Mouse (Mus musculus) neural tube, embryonic 15.5 days (tissue): Measurements from ENCODE around the gene Nf1. TPM values are rescaled to one million over a fixed set of nuclear protein-coding genes. Genes with fewer than 3 reads are reported as not detected.

Source experiments
- ATAC-seq: fragments of 200-750 bp; cut with Nextera tagmentation; 2 replicates; pipeline ENCODE4 v1.8.0; 2017; ENCODE audit warnings: mild to moderate bottlenecking, moderate TSS enrichment, moderate library complexity; ENCODE audit not compliant: low FRiP score
- H3K27ac ChIP-seq: fragments of 300-500 bp; sonication (generic); replicated peaks from 2 replicates; pipeline ENCODE4 v1.5.1; 2015; ENCODE audit warnings: mild to moderate bottlenecking, inconsistent platforms
- H3K27me3 ChIP-seq: fragments of 300-500 bp; sonication (generic); replicated peaks from 2 replicates; pipeline ENCODE4 v1.6.1; 2015; ENCODE audit warnings: inconsistent platforms
- H3K36me3 ChIP-seq: fragments of 300-500 bp; sonication (generic); 2 replicates; pipeline ENCODE4 v1.6.1; 2015; ENCODE audit warnings: inconsistent platforms
- H3K4me1 ChIP-seq: fragments of 300-500 bp; sonication (generic); 2 replicates; pipeline ENCODE4 v1.6.1; 2015; ENCODE audit warnings: inconsistent platforms
- H3K4me2 ChIP-seq: fragments of 300-500 bp; sonication (generic); 2 replicates; pipeline ENCODE4 v1.6.1; 2015; ENCODE audit warnings: inconsistent platforms, mild to moderate bottlenecking, moderate library complexity
- H3K4me3 ChIP-seq: fragments of 300-500 bp; sonication (generic); replicated peaks from 2 replicates; pipeline ENCODE4 v1.5.1; 2015; ENCODE audit warnings: mild to moderate bottlenecking, inconsistent platforms
- H3K9ac ChIP-seq: fragments of 300-500 bp; sonication (generic); replicated peaks from 2 replicates; pipeline ENCODE4 v1.6.1; 2015; ENCODE audit warnings: mild to moderate bottlenecking, inconsistent platforms
- H3K9me3 ChIP-seq: fragments of 300-500 bp; sonication (generic); replicated peaks from 2 replicates; pipeline ENCODE4 v1.6.1; 2016; ENCODE audit warnings: inconsistent platforms
- WGBS: fragments of 180-500 bp; shearing (Covaris S2); methylation state at CpG from one replicate; pipeline ENCODE4 v1.1.7; 2015; ENCODE audit warnings: mixed read lengths; 5-methylcytosine and 5-hydroxymethylcytosine counted together
- polyA plus RNA-seq: library from polyadenylated mRNA; unstranded; fragments of >200 nt; fragmentation: Nextera tagmentation; extraction: Ambion mirVana; gene quantifications from 2 replicates; pipeline ENCODE4 v1.2.1, GENCODE M21; 2015

Gene Nf1
- polyA plus RNA-seq, 1 experiment from 2014 or later: 5.4 TPM

DNA sequence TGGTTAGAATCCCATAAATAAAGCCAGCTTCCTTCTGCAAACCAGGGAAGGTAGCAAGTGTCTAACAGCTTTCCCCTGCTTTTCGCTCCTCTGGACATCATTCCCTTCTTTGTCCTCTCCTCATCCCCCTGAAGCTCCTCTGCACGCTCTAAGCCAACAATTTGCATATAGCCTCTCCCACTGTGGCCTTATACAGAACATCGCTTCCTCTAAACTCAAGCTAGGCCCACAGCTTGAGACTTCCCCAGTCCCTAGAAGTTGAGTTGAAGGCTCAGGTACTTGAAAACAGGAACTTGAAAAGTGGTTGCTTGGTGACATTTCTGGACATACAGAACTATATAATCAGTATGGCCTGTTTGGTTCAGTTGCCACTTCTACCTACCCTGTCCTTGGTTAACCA, 234.3 kb downstream of the Nf1 start:
- Histone ChIP-seq H3K4me2 (no peak overlapping the region), H3K27ac (no peak overlapping the region), H3K9me3 (no peaks in the 10 kb centered on the region), H3K9ac (no peak overlapping the region), H3K27me3 (no peaks in the 10 kb centered on the region), H3K36me3 (peaks cover 47% of the 10 kb centered on the region), H3K4me1 (no peaks in the 10 kb centered on the region), H3K4me3 (no peak overlapping the region)
- ATAC-seq: no peak
- WGBS: 82% methylated on average over 3 of the region's 3 CpGs

- H3K4me1 ChIP-seq: no peaks in the 10 kb centered on the region
- H3K9ac ChIP-seq: no peak overlapping the region
- peaks cover 38% of the 10 kb centered on the region for H3K36me3 ChIP-seq
- no peaks in the 10 kb centered on the region for H3K9me3 ChIP-seq
- H3K4me2 ChIP-seq: no peak overlapping the region
- H3K27me3 ChIP-seq: no peaks in the 10 kb centered on the region
- no peak overlapping the region for H3K4me3 ChIP-seq
- WGBS: 88% methylated on average over 14 of the region's 14 CpGs
- no peak overlapping the region for H3K27ac ChIP-seq
- ATAC-seq: no peak
Observed at GRCm38 (mm10) chr11:79575383-79576073, 236.0 kb downstream of the Nf1 start.

DNA sequence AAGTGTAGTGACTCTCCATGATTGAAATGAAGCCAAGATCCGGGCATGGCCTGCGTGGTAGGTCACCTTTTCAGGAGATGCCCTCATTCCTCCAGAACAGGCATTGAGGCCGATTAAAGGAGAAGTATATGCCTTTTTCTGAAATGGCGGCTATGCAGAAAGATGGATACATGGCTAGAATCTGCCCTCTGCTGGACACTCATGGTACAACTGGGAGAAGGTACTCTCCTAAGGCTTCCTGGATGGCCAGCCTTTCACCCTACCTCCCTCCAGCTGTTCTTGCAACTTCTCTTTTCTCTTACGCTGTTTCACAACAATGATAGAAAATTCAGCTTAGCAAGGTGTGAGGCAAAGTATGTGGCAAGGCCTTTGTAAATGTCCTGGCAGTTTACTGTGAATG, 238.2 kb downstream of the Nf1 start:
- H3K4me3 ChIP-seq: no peak overlapping the region
- H3K9ac ChIP-seq: no peak overlapping the region
- no peaks in the 10 kb centered on the region for H3K9me3 ChIP-seq
- H3K27me3 ChIP-seq: no peaks in the 10 kb centered on the region
- H3K4me2 ChIP-seq: no peak overlapping the region
- 54% methylated on average over 5 of the region's 5 CpGs for WGBS
- H3K4me1 ChIP-seq: no peaks in the 10 kb centered on the region
- ATAC-seq: no peak
- H3K27ac ChIP-seq: no peak overlapping the region
- peaks cover 25% of the 10 kb centered on the region for H3K36me3 ChIP-seq

GRCm38 (mm10) chr11:79580660-79581059, 241.2 kb downstream of the Nf1 start:
- Histone ChIP-seq H3K9me3 (no peaks in the 10 kb centered on the region), H3K27ac (no peak overlapping the region), H3K4me1 (no peaks in the 10 kb centered on the region; the same call in 1 of the 2 replicates), H3K27me3 (no peaks in the 10 kb centered on the region), H3K36me3 (peaks cover 14% of the 10 kb centered on the region), H3K4me2 (no peak overlapping the region), H3K4me3 (no peak overlapping the region), H3K9ac (no peak overlapping the region)
- WGBS: 53% methylated on average over 4 of the region's 4 CpGs
- no peak for ATAC-seq

DNA sequence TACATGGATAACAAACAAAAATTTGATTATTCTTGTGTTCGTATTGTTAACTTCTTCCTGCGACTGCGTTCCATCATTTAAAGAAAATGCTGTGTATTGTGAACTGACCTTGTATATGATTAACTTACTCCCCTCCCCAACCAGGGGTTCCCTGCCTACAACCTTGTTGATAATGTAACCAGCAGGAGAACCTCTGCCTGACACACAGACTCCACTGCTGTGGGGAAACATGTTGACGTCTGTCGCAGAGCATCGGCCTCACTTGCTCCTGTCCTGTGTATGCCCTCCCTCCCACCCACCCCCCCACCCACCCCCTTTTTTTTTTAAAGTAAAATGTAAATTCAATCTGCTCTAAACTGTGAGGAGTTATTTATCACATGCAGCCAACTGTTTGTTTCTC, 241.8 kb downstream of the Nf1 start:
- no peak overlapping the region for H3K4me3 ChIP-seq
- no peaks in the 10 kb centered on the region for H3K27me3 ChIP-seq
- peaks cover 13% of the 10 kb centered on the region for H3K36me3 ChIP-seq
- no peak for ATAC-seq
- H3K4me1 ChIP-seq: no peaks in the 10 kb centered on the region; the same call in 1 of the 2 replicates
- H3K27ac ChIP-seq: no peak overlapping the region
- WGBS: 90% methylated on average over 6 of the region's 6 CpGs
- no peak overlapping the region for H3K4me2 ChIP-seq
- no peaks in the 10 kb centered on the region for H3K9me3 ChIP-seq
- H3K9ac ChIP-seq: no peak overlapping the region

DNA sequence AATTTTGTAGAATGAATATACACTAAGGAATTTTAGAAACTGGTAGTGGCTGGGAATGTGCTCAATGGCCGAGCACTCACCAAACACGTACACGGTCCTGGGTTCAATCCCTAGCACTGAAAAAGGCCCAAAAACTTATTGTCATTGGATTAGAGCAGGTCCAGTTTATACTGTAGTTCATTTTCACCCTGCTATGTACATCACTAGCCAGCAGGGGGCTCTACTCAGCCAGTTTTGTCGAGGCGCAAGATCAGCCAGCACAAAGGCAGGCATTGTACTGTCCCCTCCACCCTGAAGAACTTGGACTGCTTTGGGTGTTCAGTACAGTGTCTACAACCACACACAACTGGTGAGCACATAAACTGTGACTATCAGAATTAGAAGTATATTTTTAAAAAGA, 244.7 kb downstream of the Nf1 start:
- peak; percentile 64 for ATAC-seq
- Histone ChIP-seq H3K4me3 (no peak overlapping the region), H3K9ac (no peak overlapping the region), H3K36me3 (peaks cover 3% of the 10 kb centered on the region; the same call in 1 of the 2 replicates), H3K4me2 (no peak overlapping the region), H3K27me3 (no peaks in the 10 kb centered on the region), H3K9me3 (no peaks in the 10 kb centered on the region), H3K27ac (no peak overlapping the region), H3K4me1 (no peaks in the 10 kb centered on the region; the same call in 1 of the 2 replicates)
- 10% methylated on average over 5 of the region's 5 CpGs for WGBS

GRCm38 (mm10) chr11:79589317-79590075, 250.0 kb downstream of the Nf1 start:
- Histone ChIP-seq H3K4me1 (peaks cover 38% of the 10 kb centered on the region), H3K4me3 (no peak overlapping the region), H3K4me2 (no peak overlapping the region), H3K27ac (no peak overlapping the region), H3K27me3 (no peaks in the 10 kb centered on the region), H3K36me3 (no peaks in the 10 kb centered on the region), H3K9ac (no peak overlapping the region), H3K9me3 (no peaks in the 10 kb centered on the region)
- ATAC-seq: no peak
- 62% methylated on average over 14 of the region's 14 CpGs for WGBS

DNA sequence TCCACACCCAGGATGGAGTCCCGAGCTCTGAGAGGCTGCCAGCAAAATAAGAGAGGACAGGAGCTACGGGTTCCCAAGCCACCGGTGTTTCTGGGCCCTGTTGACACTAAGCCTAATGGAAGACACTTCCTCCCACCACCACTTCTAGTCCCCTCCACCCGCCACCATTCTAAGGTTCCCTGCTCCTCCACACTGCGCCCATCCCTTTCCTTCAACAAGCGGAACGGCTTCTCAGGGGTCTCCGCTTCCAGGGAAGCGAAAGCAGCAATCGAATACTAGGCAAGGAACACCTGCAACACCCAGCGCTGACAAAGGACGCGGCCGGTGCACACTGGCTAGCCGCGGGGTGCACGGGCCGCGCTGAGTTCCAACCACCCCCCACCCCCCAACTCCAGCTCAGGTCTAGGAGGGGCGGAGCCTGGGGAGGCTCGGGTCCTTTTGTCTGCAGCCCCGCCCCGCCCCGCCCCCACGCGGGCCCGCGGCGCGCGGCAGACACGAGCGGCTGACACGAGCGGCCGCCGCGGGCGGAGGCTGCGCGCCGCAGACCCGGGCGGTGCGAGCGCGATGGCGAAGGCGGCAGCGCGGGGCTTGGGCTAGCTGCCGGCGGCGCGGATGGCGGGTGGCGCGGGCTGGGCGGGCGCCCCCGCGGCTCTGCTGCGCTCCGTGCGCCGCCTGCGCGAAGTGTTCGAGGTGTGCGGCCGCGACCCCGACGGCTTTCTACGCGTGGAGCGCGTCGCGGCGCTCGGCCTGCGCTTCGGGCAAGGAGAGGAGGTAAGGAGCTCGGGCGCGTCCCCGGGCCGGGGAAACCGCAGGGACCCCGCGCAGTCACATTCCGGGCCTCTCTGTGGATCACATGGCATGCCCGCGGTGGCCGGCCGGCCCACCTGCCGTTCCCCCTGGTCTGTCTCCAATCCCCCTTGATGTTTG, 251.4 kb downstream of the Nf1 start, which contains the start of gene Rab11fip4:
Rab11fip4 (plus strand) TSS at position 549 of the 927 bp plus-strand sequence.
- Histone ChIP-seq H3K27ac (peak within 1 kb of the TSS; percentile 89), H3K9ac (peak within 1 kb of the TSS; percentile 88), H3K4me2 (peak within 1 kb of the TSS; percentile 70), H3K4me3 (peak within 1 kb of the TSS; percentile 68), H3K36me3 (no peaks in the 10 kb centered on the region), H3K4me1 (peaks cover 48% of the 10 kb centered on the region), H3K9me3 (no peaks in the 10 kb centered on the region), H3K27me3 (no peaks in the 10 kb centered on the region)
- 1% methylated on average over 57 of the region's 98 CpGs for WGBS
- peak; percentile 87 for ATAC-seq

DNA sequence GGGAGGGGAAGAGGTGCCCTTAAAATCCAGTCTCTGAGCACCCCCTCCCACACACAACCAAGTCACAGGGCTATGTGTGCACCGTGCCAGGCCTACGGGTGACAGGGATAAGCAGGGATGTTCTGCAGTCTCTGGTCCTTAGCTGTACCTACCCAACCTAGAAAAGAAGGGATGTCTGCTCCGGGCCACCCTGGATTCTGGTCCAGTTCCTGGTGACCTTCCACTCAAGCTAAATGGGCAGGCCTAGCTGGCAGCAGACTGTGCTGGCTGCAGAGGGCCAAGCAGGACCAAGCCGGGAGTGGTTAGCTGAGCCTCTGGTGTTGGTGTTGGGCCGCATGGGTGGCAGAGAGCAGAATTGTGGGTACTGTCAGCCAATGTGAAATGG, 252.1 kb downstream of the Nf1 start:
- 18% methylated on average over 5 of the region's 5 CpGs for WGBS
- Histone ChIP-seq H3K9me3 (no peaks in the 10 kb centered on the region), H3K27me3 (no peaks in the 10 kb centered on the region), H3K27ac (peak overlapping the region; percentile 89), H3K9ac (peak overlapping the region; percentile 88), H3K36me3 (no peaks in the 10 kb centered on the region), H3K4me3 (peak overlapping the region; percentile 68), H3K4me2 (peak overlapping the region; percentile 70), H3K4me1 (peaks cover 48% of the 10 kb centered on the region)
- ATAC-seq: peak; percentile 57

GRCm38 (mm10) chr11:79593495-79593894, 254.0 kb downstream of the Nf1 start:
- WGBS: 34% methylated on average over 11 of the region's 11 CpGs
- 0 out of 2 replicates have a peak overlapping the region, but pooled peaks have one; percentile 68 for H3K4me3 ChIP-seq

DNA sequence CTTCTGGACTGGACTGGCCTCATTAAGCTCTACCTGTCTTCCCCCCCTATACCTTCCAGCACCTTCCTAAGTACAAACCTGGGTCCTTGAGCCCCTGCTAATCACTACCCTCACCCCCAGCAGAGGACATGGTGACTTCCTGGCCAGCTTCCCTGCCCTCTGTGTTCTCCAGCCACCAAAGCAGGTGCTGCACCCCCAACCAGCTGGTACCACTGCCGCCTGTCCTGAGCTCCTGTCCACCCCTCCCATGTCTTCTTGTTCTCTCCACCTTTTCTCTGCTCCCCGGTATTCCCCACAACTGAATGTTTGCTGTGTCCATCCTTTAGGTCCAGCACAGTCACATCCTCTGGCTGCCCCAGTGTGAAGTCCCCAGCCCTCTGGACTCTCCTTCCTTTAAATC, 271.0 kb downstream of the Nf1 start:
- no peaks in the 10 kb centered on the region for H3K27me3 ChIP-seq
- no peaks in the 10 kb centered on the region for H3K36me3 ChIP-seq
- WGBS: 53% methylated on average over 2 of the region's 2 CpGs
- no peak overlapping the region for H3K4me3 ChIP-seq
- H3K4me2 ChIP-seq: no peak overlapping the region
- no peak for ATAC-seq
- H3K9ac ChIP-seq: no peak overlapping the region
- H3K9me3 ChIP-seq: no peaks in the 10 kb centered on the region
- peaks cover 47% of the 10 kb centered on the region for H3K4me1 ChIP-seq
- H3K27ac ChIP-seq: peak overlapping the region; percentile 39; the same call in 1 of the 2 replicates

More at GRCm38 (mm10) chr11:79593495-79593894, 254.0 kb downstream of the Nf1 start:
- Histone ChIP-seq H3K27me3 (no peaks in the 10 kb centered on the region), H3K9me3 (no peaks in the 10 kb centered on the region), H3K27ac (no peak overlapping the region), H3K4me2 (peak overlapping the region; percentile 70), H3K36me3 (peaks cover 6% of the 10 kb centered on the region; the same call in 1 of the 2 replicates), H3K4me1 (peaks cover 48% of the 10 kb centered on the region), H3K9ac (no peak overlapping the region; the same call in 1 of the 2 replicates)
- ATAC-seq: no peak
